Mouse (Mus musculus): Measurements from ENCODE around the gene Lin52.

Gene Lin52

GRCm38 (mm10) chr12:84468701-84469100 is 17.5 kb downstream of the Lin52 start:
- peak; percentile 82 for DNase-seq (ENCODE audit: low spot score)

DNA sequence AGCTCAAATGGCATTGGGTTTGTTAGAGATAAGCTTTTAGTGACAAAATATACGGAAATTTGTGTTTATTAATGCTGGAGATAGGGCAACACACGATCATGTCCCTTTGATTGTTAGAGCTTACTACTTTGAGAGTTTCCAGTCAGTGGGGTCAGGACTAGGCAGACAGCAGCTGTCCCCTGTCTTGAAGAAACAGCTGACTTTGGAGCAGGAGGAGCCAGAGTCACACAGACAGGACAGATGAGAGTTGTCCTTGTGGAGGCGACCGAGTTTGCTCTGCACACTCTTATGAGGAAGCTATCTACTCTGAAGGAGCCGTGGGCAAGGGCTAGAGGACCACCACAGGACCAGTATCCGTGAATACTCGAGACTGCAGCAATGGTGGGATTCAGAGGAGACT is 27.7 kb downstream of the Lin52 start:
- no peak for DNase-seq (ENCODE audit: low spot score)

DNA sequence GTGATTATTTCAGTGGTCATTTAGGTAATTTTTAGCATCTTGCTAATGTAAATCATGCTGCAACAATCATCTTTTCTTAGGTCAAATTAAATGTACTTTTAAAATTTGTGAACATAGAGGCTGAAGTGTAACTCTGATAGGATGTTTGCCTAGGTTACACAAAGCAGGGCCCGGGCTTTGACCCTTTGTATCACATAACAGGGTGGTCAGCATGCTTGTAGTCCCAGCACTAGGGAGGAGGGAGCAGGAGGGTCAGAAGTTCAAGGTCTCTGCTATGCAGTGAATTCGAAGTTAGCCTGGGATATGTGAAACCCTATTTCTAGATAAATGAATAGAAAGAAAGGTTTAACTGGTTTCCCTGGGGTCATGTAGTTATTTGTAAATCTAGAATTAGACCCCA is 30.0 kb downstream of the Lin52 start:
- no peak for DNase-seq (ENCODE audit: low spot score)

DNA sequence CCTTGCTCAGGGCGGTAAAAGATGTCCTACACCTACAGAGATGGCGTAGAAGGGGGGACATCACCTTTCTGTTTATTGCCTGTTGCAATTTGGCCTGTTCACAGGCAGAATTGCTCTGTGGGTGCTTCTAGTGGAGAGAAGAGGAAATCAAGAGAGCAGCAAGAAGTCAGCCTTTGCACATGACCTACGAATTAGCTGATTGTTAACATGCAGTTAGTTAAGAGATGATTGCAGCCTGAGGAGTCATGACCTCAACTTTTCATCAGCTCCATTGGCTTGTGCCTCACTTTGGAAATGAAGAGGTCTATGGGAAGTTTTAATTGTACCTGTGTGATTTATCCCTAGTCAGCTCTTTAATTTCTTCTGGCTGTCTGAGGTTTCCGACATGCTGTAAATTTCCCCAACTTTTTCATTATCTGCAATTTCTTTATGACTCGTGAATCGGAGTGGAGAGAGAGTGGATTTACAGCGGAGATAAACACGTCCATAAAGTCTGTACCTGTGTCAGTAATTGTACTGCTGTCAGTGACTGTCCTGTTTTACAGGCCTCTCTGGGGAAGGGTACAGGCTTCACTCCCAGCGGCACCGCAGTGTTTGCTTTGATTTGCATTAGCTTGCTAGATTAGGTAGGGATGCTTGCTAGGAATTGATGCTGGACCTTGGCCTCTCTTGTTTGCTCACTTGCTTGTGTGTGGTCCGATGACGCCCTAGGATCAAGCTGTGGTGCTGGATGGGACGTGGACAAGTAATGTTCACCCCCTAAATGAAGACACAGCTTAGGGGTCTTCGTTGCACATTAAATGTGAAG is 31.8 kb downstream of the Lin52 start:
- DNase-seq (ENCODE audit: low spot score): no peak

GRCm38 (mm10) chr12:84487324-84488056 is 36.3 kb downstream of the Lin52 start:
- peak; percentile 66 for DNase-seq (ENCODE audit: low spot score)

GRCm38 (mm10) chr12:84496795-84497194 is 45.6 kb downstream of the Lin52 start:
- DNase-seq (ENCODE audit: low spot score): no peak

DNA sequence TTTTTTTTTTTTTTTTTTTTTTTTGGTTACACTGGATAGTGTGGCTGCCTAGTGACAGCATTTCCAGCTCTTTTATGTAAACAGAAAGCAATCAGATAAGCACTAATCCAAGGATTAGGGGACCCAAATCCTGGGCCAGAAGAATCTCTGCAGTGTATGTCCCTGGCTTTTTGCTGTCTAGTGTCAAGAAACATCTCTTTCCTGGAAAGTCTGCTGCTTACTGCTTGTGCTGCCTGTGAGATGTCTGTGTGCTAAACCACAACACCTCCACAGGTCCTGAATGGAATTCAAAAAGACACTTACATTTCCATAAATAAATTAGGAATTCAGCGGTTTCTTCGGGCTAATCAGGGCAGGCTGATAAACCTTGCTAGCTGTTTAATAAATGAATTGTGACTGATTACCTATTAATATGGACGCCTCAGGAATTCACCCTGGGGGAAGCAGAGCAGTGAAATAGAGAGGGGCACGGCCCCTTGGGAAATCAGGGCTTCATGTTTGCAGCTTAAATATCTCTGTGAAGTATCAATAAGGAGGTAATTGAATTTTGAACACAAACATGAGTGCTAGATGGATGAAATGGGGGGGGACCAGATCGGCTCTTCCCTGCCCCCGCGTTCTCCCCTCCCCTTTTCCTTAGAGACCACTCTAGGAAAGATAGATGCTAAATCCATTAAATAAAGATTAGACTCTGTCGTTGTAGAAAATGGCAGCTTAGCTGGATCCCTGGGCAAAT is 49.5 kb downstream of the Lin52 start:
- no peak for DNase-seq (ENCODE audit: low spot score)

DNA sequence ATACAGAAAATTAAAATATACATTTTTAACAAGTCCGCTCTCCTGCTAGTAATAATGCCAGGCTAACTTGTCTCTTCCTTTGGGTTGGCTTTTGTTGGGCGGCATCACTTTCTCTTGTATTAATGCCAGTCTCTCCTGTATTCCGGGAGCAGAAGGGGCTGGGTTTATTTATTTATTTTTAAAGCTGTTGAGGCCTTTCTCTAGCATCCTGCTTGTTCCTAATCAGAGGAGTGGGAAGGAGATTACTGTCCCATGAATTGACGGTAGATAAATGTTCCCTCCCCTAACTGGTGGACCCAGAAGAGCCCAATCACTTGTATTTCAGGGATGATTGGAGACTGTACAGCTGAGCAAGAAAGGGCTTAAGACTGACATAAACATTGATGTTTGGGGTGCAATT is 50.1 kb downstream of the Lin52 start:
- DNase-seq (ENCODE audit: low spot score): no peak

- DNase-seq (ENCODE audit: low spot score): no peak
These were observed 55.6 kb downstream of the Lin52 start for GRCm38 (mm10) chr12:84506856-84507255.

DNA sequence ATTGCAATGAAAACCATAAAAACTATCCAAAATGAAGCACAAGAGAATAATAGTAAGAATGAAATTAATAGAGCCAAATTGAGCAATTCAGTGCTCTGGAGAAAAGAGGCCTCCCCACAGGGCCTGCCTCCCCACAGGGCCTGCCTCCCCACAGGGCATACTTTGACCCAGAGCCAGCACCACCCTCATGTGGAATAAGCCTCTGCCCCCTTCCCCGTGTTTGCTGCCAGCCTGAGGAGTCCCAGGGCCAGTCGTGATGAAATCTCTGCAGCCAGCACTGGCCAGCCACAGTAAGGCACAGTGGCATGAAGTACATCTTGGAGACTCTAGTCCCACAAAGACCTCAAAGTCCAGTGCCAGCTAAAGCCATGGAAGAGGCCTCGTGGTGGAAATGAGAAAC is 60.8 kb downstream of the Lin52 start:
- no peak for DNase-seq (ENCODE audit: low spot score)

DNA sequence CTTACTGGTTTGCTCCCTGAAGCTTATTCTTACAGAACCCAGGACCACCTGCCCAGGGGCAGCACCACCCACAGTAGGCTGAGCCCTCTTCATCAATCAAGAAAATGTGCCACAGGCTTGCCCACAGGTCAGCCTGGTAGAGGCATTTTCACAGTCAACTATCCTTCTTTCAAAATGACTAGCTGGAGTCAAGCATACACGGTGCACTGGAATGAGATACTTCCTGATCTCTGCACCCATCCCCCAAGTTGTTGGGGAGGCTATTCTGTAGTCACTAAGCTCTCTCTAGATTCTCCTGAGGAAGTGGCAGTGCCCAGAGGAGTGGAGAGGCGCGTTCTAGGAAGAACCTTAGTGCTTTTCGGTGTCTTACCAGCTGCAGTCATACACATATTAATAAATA is 64.3 kb downstream of the Lin52 start:
- no peak for DNase-seq (ENCODE audit: low spot score)

DNA sequence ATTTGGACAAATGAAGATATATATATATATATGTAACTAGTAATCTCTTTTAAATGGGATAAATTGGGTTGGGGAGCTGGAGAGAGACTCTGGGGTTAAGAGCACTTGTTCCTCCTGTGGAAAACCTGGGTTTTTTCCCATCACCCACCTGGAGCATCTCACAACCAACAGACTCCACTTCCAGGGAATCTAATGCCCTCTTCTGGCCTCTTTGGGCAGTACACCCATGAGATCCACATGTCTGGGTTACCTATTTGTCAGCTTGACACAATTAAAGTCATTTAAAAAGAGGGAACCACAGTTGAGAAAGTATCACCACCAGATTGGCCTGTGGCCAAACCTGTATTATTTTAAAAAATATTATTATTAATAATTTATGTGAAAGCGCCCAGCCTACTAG is 65.4 kb downstream of the Lin52 start:
- no peak for DNase-seq (ENCODE audit: low spot score)

DNA sequence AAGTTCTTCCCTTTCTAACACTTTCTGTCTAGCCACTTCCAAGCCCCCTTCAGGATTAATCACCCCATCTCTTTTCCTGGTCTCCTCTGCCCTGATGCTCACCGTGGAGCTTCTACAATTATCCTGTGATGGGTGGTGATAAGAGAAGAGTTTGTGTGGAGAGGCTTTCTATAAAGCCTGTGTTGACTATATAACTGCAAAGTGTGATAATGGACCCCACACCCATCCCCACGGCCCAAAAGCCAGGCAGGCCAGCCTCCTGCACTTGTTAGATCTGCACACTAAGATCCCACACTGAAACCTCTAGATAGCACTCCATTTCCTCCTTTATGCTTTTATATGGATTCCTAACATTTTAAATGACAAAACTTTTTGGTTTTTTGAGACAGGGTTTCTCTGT is 66.8 kb downstream of the Lin52 start:
- no peak for DNase-seq (ENCODE audit: low spot score)

- DNase-seq (ENCODE audit: low spot score): no peak
These were observed 72.5 kb downstream of the Lin52 start for GRCm38 (mm10) chr12:84523728-84524127.

DNA sequence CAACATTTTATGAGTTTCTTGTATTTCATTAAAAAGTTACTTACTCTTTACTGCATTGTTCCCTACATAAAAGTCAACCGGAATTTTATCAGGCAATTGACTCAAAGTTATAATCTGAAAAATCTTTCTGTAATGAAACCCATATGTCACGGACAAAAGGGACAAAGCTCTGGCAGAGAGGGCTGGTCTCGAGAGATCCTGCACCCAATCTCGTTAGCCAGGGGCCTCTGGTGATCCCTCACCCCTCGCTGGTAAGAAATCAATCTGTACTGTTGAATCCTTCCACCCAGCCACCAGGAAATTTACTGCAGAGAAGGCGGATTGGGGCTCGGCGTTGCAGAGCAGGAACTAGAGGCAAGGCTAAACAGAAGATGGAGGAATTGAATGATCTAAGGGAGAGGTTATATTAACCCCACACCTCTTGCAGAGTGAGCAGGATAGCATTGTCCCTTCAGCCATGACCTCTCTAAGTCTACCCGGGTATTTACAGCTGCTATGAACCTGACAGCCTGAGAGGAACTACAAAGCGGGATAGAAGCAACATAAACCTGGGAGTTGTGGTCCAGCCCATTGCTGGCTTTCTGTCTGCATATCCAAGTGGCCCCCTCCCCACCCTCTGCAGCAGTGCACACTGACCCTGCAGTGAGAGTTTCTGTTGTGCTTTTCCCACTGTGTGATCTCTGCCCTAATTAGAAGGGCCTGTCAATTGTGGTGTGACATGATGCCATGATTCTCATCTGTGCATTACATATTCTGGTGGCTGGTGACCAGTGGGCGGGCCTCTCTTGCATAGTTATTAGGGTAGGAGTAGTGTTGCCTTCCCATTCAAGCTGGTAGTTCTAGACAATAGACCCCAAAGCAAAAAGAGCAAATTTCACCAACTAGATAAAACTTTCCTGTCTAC is 73.2 kb downstream of the Lin52 start:
- peak; percentile 43 for DNase-seq (ENCODE audit: low spot score)

DNA sequence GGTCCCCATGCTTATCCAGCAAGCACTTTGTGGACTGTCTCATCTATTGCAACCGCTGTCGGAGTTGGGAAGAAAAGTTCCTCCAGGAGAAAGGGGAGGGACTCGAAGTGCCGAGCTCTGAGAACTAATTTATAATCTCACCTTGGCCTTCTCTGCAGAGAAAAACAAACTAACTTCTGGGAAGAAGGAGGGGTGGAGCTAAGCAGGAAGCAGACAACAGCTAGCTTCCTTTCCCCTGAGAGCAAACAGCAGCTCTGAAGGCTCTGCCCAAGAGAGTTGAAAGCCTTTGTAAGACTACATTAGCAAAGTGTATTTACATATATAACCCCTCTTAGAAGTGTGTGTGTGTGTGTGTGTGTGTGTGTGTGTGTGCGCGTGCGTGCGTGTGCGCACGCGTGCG is 74.2 kb downstream of the Lin52 start:
- DNase-seq (ENCODE audit: low spot score): no peak

- DNase-seq (ENCODE audit: low spot score): no peak
These were observed 79.2 kb downstream of the Lin52 start for GRCm38 (mm10) chr12:84530426-84530825.

DNA sequence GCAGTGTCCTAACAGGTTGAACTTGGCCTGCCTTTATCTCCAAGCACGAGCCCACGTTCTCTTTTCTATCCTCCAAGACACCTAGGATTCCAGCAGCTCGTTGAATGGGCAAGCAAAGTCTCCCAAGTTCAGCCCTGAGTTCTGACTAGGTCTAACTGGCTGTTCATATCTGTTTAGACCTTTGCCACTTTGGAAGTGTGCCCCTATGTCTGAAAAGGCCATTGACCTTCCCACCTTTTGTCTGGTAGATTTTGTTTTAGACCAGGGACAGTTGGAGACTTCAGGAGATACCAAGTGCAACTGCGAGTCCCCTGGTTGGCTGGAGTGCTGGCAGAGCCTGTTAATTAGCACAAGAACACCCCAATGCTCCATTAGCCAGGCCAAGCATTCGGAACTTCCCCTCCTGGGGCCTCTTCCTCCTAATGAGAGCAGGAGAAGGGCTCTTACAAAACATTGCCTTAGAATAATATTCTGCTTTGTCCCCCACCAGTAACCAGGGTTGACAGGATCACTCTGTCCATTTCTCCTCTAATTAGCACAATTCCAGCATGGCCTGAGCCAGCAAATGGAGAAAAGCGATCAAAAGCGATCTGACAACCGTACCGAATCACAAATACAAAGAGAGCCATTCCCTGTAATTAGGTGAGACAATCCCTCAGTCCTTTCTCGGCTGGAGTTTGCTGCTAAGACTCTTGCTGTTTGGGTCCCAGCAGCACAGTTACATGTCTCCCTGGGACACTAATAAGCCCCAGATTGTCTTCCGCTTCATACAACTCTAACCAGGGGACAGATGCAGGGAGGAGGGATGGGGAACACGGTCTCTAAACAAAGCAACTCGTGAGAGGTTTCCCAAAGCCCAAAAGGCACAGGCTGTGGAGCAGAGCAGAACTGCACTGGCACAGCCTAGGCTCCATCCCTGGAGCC is 80.9 kb downstream of the Lin52 start:
- DNase-seq (ENCODE audit: low spot score): peak; percentile 60

GRCm38 (mm10) chr12:84532830-84533199 is 81.6 kb downstream of the Lin52 start:
- no peak for DNase-seq (ENCODE audit: low spot score)

GRCm38 (mm10) chr12:84533706-84534486 is 82.7 kb downstream of the Lin52 start:
- no peak for DNase-seq (ENCODE audit: low spot score)

Data from embryo, embryonic 10.5 days (tissue).